Mouse (Mus musculus): ENCODE measurements around the gene Hmga2. TPM values are rescaled to one million over a fixed set of nuclear protein-coding genes. Genes with fewer than 3 reads are reported as not detected.

Hmga2 gene
- total and polyA plus RNA-seq, 3 experiments, result 0.15 TPM; not detected in 2

- Histone ChIP-seq H3K9ac (ENCODE audit: control insufficient read depth, low read depth, low read length, poor library complexity, severe bottlenecking) (no peak overlapping the region), H3K4me3 (ENCODE audit: control insufficient read depth in 1 of 2, insufficient read depth in 1 of 2, low read depth in 2 of 2, low read length in 2 of 2) (no peak overlapping the region), H3K27ac (ENCODE audit: control insufficient read depth, low read depth, low read length) (no peak overlapping the region), H3K4me1 (ENCODE audit: control insufficient read depth in 1 of 2, insufficient read depth in 2 of 2, low read length in 2 of 2) (no peaks in the 10 kb centered on the region), H3K9me3 (replicated peaks; ENCODE audit: insufficient read depth, low read length) (no peaks in the 10 kb centered on the region), H3K79me2 (ENCODE audit: control insufficient read depth, insufficient read depth, low read length, poor library complexity) (no peaks in the 10 kb centered on the region), H3K36me3 (ENCODE audit: control insufficient read depth in 1 of 2, insufficient read depth in 2 of 2, low read length in 2 of 2) (no peaks in the 10 kb centered on the region), H3K27me3 (ENCODE audit: control insufficient read depth in 1 of 2, insufficient read depth in 2 of 2, low read length in 2 of 2) (no peaks in the 10 kb centered on the region)
- TF ChIP-seq POLR2A (IDR thresholded peaks at IDR 0.05; ENCODE audit: control insufficient read depth in 1 of 2, insufficient read depth in 1 of 2, low read depth in 1 of 2, low read length in 2 of 2, poor library complexity in 1 of 2) (no peak), MYC (IDR thresholded peaks at IDR 0.05; ENCODE audit: low read depth, low read length) (no peak), TCF12 (IDR thresholded peaks at IDR 0.05; ENCODE audit: low read depth, low read length) (no peak), ZC3H11A (IDR thresholded peaks at IDR 0.05; ENCODE audit: low read depth, low read length) (no peak), RAD21 (IDR thresholded peaks at IDR 0.05; ENCODE audit: low read depth, low read length) (no peak), NRF1 (IDR thresholded peaks at IDR 0.05; ENCODE audit: insufficient read depth, low read depth, low read length, poor library complexity, severe bottlenecking) (no peak), SMC3 (IDR thresholded peaks at IDR 0.05; ENCODE audit: low read depth, low read length) (no peak), USF2 (IDR thresholded peaks at IDR 0.05; ENCODE audit: borderline replicate concordance in 1 of 2, insufficient read depth in 1 of 2, low read depth in 1 of 2, low read length in 2 of 2) (no peak), RCOR1 (IDR thresholded peaks at IDR 0.05; ENCODE audit: low read depth, low read length) (no peak), SIN3A (IDR thresholded peaks at IDR 0.05; ENCODE audit: low read length) (no peak), TAL1 (IDR thresholded peaks at IDR 0.05; ENCODE audit: low read length) (no peak), MAFK (IDR thresholded peaks at IDR 0.05; ENCODE audit: borderline replicate concordance, low read depth, low read length) (no peak)
- DNase-seq (ENCODE audit: low read depth, low spot score), result no peak
These were observed 52.3 kb downstream of the Hmga2 start for GRCm38 (mm10) chr10:120424015-120424414.

- Histone ChIP-seq H3K9me3 (replicated peaks; ENCODE audit: insufficient read depth, low read length) (no peaks in the 10 kb centered on the region), H3K4me3 (ENCODE audit: control insufficient read depth in 1 of 2, insufficient read depth in 1 of 2, low read depth in 2 of 2, low read length in 2 of 2) (no peak overlapping the region), H3K4me1 (ENCODE audit: control insufficient read depth in 1 of 2, insufficient read depth in 2 of 2, low read length in 2 of 2) (no peaks in the 10 kb centered on the region), H3K79me2 (ENCODE audit: control insufficient read depth, insufficient read depth, low read length, poor library complexity) (no peaks in the 10 kb centered on the region), H3K36me3 (ENCODE audit: control insufficient read depth in 1 of 2, insufficient read depth in 2 of 2, low read length in 2 of 2) (no peaks in the 10 kb centered on the region), H3K27me3 (ENCODE audit: control insufficient read depth in 1 of 2, insufficient read depth in 2 of 2, low read length in 2 of 2) (no peaks in the 10 kb centered on the region), H3K27ac (ENCODE audit: control insufficient read depth, low read depth, low read length) (no peak overlapping the region), H3K9ac (ENCODE audit: control insufficient read depth, low read depth, low read length, poor library complexity, severe bottlenecking) (no peak overlapping the region)
- TF ChIP-seq ELF1 (IDR thresholded peaks at IDR 0.05; ENCODE audit: low read depth, low read length) (no peak), NELFE (IDR thresholded peaks at IDR 0.05; ENCODE audit: low read depth, low read length) (no peak), ZC3H11A (IDR thresholded peaks at IDR 0.05; ENCODE audit: low read depth, low read length) (no peak), TBP (IDR thresholded peaks at IDR 0.05; ENCODE audit: low read depth, low read length) (no peak)
- no peak for DNase-seq (ENCODE audit: low read depth, low spot score)
These were observed 53.0 kb downstream of the Hmga2 start for GRCm38 (mm10) chr10:120423256-120423655.

GRCm38 (mm10) chr10:120422820-120423219 lies 53.4 kb downstream of the Hmga2 start:
- H3K9me3 ChIP-seq (replicated peaks; ENCODE audit: insufficient read depth, low read length), result no peaks in the 10 kb centered on the region
- no peaks in the 10 kb centered on the region for H3K27me3 ChIP-seq (ENCODE audit: control insufficient read depth in 1 of 2, insufficient read depth in 2 of 2, low read length in 2 of 2)
- no peak overlapping the region for H3K9ac ChIP-seq (ENCODE audit: control insufficient read depth, low read depth, low read length, poor library complexity, severe bottlenecking)
- H3K4me3 ChIP-seq (ENCODE audit: control insufficient read depth in 1 of 2, insufficient read depth in 1 of 2, low read depth in 2 of 2, low read length in 2 of 2), result no peak overlapping the region
- no peaks in the 10 kb centered on the region for H3K4me1 ChIP-seq (ENCODE audit: control insufficient read depth in 1 of 2, insufficient read depth in 2 of 2, low read length in 2 of 2)
- no peak for TF ChIP-seq MXI1 (IDR thresholded peaks at IDR 0.05; ENCODE audit: low read depth, low read length)
- TF ChIP-seq CHD2 (IDR thresholded peaks at IDR 0.05; ENCODE audit: low read length), result no peak
- no peak for TF ChIP-seq MEF2A (IDR thresholded peaks at IDR 0.05; ENCODE audit: extremely low read depth, insufficient replicate concordance, low read depth, low read length, poor library complexity, severe bottlenecking)
- TF ChIP-seq MAX (IDR thresholded peaks at IDR 0.05; ENCODE audit: low read length), result no peak
- TF ChIP-seq TBP (IDR thresholded peaks at IDR 0.05; ENCODE audit: low read depth, low read length), result no peak
- TF ChIP-seq ZC3H11A (IDR thresholded peaks at IDR 0.05; ENCODE audit: low read depth, low read length), result no peak
- TF ChIP-seq CTCF (IDR thresholded peaks at IDR 0.05 in 2 of 3, conservative IDR thresholded peaks at IDR 0.05 in 1 of 3; ENCODE audit: control insufficient read depth in 1 of 3, insufficient read depth in 1 of 3, low read depth in 2 of 3, low read length in 3 of 3, poor library complexity in 1 of 3, severe bottlenecking in 1 of 3), result no peak
- TF ChIP-seq USF2 (IDR thresholded peaks at IDR 0.05; ENCODE audit: borderline replicate concordance in 1 of 2, insufficient read depth in 1 of 2, low read depth in 1 of 2, low read length in 2 of 2), result no peak
- no peak for TF ChIP-seq SMC3 (IDR thresholded peaks at IDR 0.05; ENCODE audit: low read depth, low read length)
- no peak for TF ChIP-seq HCFC1 (IDR thresholded peaks at IDR 0.05; ENCODE audit: low read depth, low read length)
- no peak for TF ChIP-seq UBTF (IDR thresholded peaks at IDR 0.05; ENCODE audit: borderline replicate concordance, insufficient read depth, low read depth, low read length)
- TF ChIP-seq TCF12 (IDR thresholded peaks at IDR 0.05; ENCODE audit: low read depth, low read length), result no peak
- no peak for TF ChIP-seq BHLHE40 (IDR thresholded peaks at IDR 0.05; ENCODE audit: borderline replicate concordance, low read depth, low read length)
- TF ChIP-seq ZMIZ1 (IDR thresholded peaks at IDR 0.05; ENCODE audit: low read depth, low read length), result no peak
- no peak for TF ChIP-seq CHD1 (IDR thresholded peaks at IDR 0.05; ENCODE audit: low read depth, low read length)
- no peaks in the 10 kb centered on the region for H3K79me2 ChIP-seq (ENCODE audit: control insufficient read depth, insufficient read depth, low read length, poor library complexity)
- no peak overlapping the region for H3K27ac ChIP-seq (ENCODE audit: control insufficient read depth, low read depth, low read length)
- no peaks in the 10 kb centered on the region for H3K36me3 ChIP-seq (ENCODE audit: control insufficient read depth in 1 of 2, insufficient read depth in 2 of 2, low read length in 2 of 2)
- DNase-seq (ENCODE audit: low read depth, low spot score), result no peak
